Mouse (Mus musculus) C2C12 (cell line): Measurements from ENCODE around the gene Timm8b. TPM values are rescaled to one million over a fixed set of nuclear protein-coding genes. Genes with fewer than 3 reads are reported as not detected.

Experiments
- H3K27me3 ChIP-seq: one replicate; pipeline ENCODE4 v1.6.1; 2011; ENCODE audit not compliant: control insufficient read depth, insufficient read depth, insufficient read length
- H3K36me3 ChIP-seq: one replicate; pipeline ENCODE4 v1.6.1; 2011; ENCODE audit not compliant: control insufficient read depth, insufficient read depth
- H3K4me3 ChIP-seq: one replicate; pipeline ENCODE4 v1.5.1; 2011; ENCODE audit warnings: mild to moderate bottlenecking, control low read depth; ENCODE audit not compliant: poor library complexity, insufficient read depth, severe bottlenecking
- H3K79me2 ChIP-seq: one replicate; pipeline ENCODE4 v1.6.1; 2011; ENCODE audit not compliant: control insufficient read depth, insufficient read depth
- H3K79me3 ChIP-seq: one replicate; pipeline ENCODE4 v1.6.1; 2011; ENCODE audit warnings: low read depth, control low read depth
- H3ac ChIP-seq: one replicate; pipeline ENCODE3; 2011; ENCODE audit warnings: low read depth; ENCODE audit not compliant: control insufficient read depth, insufficient read length
- CEBPB ChIP-seq: IDR thresholded peaks from one replicate; pipeline ENCODE4 v1.6.1; 2011; ENCODE audit warnings: low read depth, mild to moderate bottlenecking, control low read depth, moderate library complexity
- CTCF ChIP-seq: IDR thresholded peaks from one replicate; pipeline ENCODE4 v1.5.1; 2011; ENCODE audit not compliant: control insufficient read depth, insufficient read depth, insufficient read length
- FOSL1 ChIP-seq: IDR thresholded peaks from one replicate; pipeline ENCODE4 v1.8.0; 2011; ENCODE audit warnings: mild to moderate bottlenecking, low read length; ENCODE audit not compliant: poor library complexity, insufficient read depth, severe bottlenecking
- MAX ChIP-seq: IDR thresholded peaks from one replicate; pipeline ENCODE4 v1.6.1; 2011; ENCODE audit warnings: mild to moderate bottlenecking, control low read depth
- MYOD1 ChIP-seq: IDR thresholded peaks from one replicate; pipeline ENCODE4 v1.6.1; 2011; ENCODE audit warnings: low read depth; ENCODE audit not compliant: control insufficient read depth, insufficient read length
- MYOG ChIP-seq: IDR thresholded peaks from one replicate; pipeline ENCODE4 v1.6.1; 2011; ENCODE audit not compliant: control insufficient read depth, insufficient read length; ENCODE audit errors: extremely low read depth
- USF1 ChIP-seq: IDR thresholded peaks from one replicate; pipeline ENCODE4 v1.6.1; 2011; ENCODE audit warnings: low read depth, mild to moderate bottlenecking, control low read depth, moderate library complexity
- polyA plus RNA-seq: library from polyadenylated mRNA; unstranded; fragments of >200 nt; fragmentation: generic; extraction: Trizol; gene quantifications from one replicate; pipeline ENCODE4 v1.2.1, GENCODE M21; 2012; ENCODE audit warnings: missing spikeins

Gene Timm8b
- polyA plus RNA-seq, 1 experiment, result 195 TPM

DNA sequence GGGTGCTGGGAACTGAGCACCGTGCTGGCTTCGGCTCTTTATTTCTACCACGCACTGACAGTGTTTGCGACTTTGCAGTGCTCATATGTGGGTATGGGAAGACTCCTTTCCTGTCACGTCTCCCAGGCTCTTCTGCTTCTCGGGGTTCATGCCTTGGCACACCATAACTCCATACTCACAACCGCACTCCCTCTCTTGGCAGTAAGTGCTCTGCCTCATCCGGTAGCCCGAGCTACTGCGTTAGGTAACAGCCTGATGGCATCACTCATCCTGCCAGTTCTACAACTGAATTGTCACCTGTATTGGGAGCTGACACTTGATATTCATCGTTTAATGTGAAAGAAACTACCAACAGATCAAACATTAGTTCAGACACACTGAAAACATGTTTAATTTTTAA lies 30.6 kb downstream of the Timm8b start:
- H3K79me2 ChIP-seq, result no peaks in the 10 kb centered on the region
- peaks cover 45% of the 10 kb centered on the region for H3K36me3 ChIP-seq
- TF ChIP-seq USF1 (no peak), MYOD1 (no peak), FOSL1 (no peak), MAX (no peak), MYOG (no peak), CTCF (no peak), CEBPB (no peak)
- H3K4me3 ChIP-seq, result no peak overlapping the region
- no peak overlapping the region for H3ac ChIP-seq
- no peaks in the 10 kb centered on the region for H3K79me3 ChIP-seq
- H3K27me3 ChIP-seq, result no peaks in the 10 kb centered on the region

DNA sequence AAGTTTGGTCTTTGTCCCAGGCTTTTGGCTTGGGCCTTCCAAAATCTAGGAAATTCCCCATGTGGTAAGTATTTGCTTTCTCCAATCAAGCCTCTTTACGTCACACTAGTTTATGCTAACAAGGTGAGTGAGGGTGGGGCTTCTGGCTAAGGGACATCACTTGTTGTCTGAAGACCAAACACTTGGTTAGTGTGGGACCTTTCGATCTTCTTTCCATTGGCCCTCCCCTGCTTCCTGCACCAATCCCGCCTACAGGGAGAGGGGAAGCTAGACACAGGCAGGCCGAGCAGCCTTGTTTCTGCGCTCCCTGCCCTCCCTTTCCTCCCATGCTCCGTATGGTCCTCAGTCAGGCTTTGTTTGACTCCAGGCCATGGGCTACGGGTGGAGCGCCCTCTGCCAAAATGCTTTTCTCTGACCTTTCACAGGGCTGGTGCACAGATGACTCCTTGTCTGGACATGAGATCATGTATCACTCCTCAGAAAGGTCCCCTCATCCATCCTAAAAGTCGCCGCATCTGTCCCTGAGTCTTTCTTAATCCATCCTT lies 43.2 kb downstream of the Timm8b start:
- peaks cover 92% of the 10 kb centered on the region for H3K36me3 ChIP-seq
- no peak overlapping the region for H3K4me3 ChIP-seq
- H3ac ChIP-seq, result no peak overlapping the region
- no peak for TF ChIP-seq USF1
- TF ChIP-seq MYOG, result no peak
- no peak for TF ChIP-seq CEBPB
- no peak for TF ChIP-seq CTCF
- no peak for TF ChIP-seq MAX
- no peak for TF ChIP-seq MYOD1
- TF ChIP-seq FOSL1, result no peak
- no peaks in the 10 kb centered on the region for H3K79me2 ChIP-seq
- no peaks in the 10 kb centered on the region for H3K27me3 ChIP-seq
- H3K79me3 ChIP-seq, result no peaks in the 10 kb centered on the region

DNA sequence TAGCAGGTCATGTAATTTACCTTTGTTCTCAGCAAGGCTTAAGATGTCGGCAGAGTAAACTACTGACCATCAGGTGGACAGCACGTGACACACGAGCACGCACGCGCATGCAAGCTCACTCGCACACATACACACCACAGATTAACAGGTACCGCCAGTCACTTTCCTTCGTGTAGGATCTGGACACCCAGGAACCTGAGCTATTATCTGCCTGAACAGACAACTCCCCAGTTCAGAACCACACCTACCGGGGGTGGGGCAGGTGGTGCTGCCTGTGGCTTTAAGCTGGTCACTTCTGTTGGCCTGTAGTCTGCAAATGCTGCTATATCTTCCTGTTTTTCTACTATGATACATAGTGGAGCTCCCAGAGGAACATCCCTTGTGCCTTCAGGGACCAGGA lies 46.8 kb downstream of the Timm8b start:
- no peaks in the 10 kb centered on the region for H3K27me3 ChIP-seq
- H3K79me3 ChIP-seq, result no peaks in the 10 kb centered on the region
- TF ChIP-seq CTCF (no peak), MYOG (no peak), USF1 (no peak), MAX (no peak), FOSL1 (no peak), MYOD1 (no peak), CEBPB (no peak)
- H3ac ChIP-seq, result no peak overlapping the region
- no peak overlapping the region for H3K4me3 ChIP-seq
- peaks cover 80% of the 10 kb centered on the region for H3K36me3 ChIP-seq
- no peaks in the 10 kb centered on the region for H3K79me2 ChIP-seq

Other genes starting within 250 kb of the Timm8b start
- gene Plet1, start 109.4 kb upstream of the Timm8b start, polyA plus RNA-seq, result 0.35 TPM
- 11.0 TPM for gene Pts, start 75.2 kb upstream of the Timm8b start, polyA plus RNA-seq
- 0.81 TPM for gene Il18, start 49.1 kb upstream of the Timm8b start, polyA plus RNA-seq
- gene Bco2, start 48.7 kb upstream of the Timm8b start, polyA plus RNA-seq, result 0.02 TPM
- not detected for gene Tex12, start 42.6 kb upstream of the Timm8b start, polyA plus RNA-seq
- 244 TPM for gene Sdhd, start 98 bp upstream of the Timm8b start, polyA plus RNA-seq
- gene Pih1d2, start 13.4 kb downstream of the Timm8b start, polyA plus RNA-seq, result 2.5 TPM
- 3.6 TPM for gene Nkapd1, start 13.6 kb downstream of the Timm8b start, polyA plus RNA-seq
- gene Dlat, start 55.9 kb downstream of the Timm8b start, polyA plus RNA-seq, result 42.1 TPM
- gene Dixdc1, start 135.6 kb downstream of the Timm8b start, polyA plus RNA-seq, result 1.2 TPM
- gene 2310030G06Rik, start 142.6 kb downstream of the Timm8b start, polyA plus RNA-seq, result 1.3 TPM
- gene Cryab, start 147.4 kb downstream of the Timm8b start, polyA plus RNA-seq, result 224 TPM
- gene Hspb2, start 148.4 kb downstream of the Timm8b start, polyA plus RNA-seq, result 36.4 TPM
- 4.4 TPM for gene Fdxacb1, start 164.3 kb downstream of the Timm8b start, polyA plus RNA-seq
- 23.0 TPM for gene Alg9, start 171.1 kb downstream of the Timm8b start, polyA plus RNA-seq
- 4.8 TPM for gene 1110032A03Rik, start 171.6 kb downstream of the Timm8b start, polyA plus RNA-seq
- gene Ppp2r1b, start 241.4 kb downstream of the Timm8b start, polyA plus RNA-seq, result 26.7 TPM